Mouse (Mus musculus) lung, embryonic 16.5 days (tissue): ENCODE measurements around the gene Smoc2. TPM values are rescaled to one million over a fixed set of nuclear protein-coding genes. Genes with fewer than 3 reads are reported as not detected.

Experiments used
- ATAC-seq: fragments of 200-750 bp; cut with Nextera tagmentation; 2 replicates; pipeline ENCODE4 v1.8.0; 2017; ENCODE audit warnings: low read depth, mild to moderate bottlenecking, moderate library complexity
- H3K27ac ChIP-seq: fragments of 300-500 bp; sonication (generic); 2 replicates; pipeline ENCODE4 v1.5.1; 2014; ENCODE audit warnings: mild to moderate bottlenecking, control low read depth, low read length
- H3K27me3 ChIP-seq: fragments of 300-500 bp; sonication (generic); 2 replicates; pipeline ENCODE4 v1.6.1; 2014; ENCODE audit warnings: low read depth, low read length, mixed read lengths; ENCODE audit not compliant: control insufficient read depth, insufficient read depth
- H3K36me3 ChIP-seq: fragments of 300-500 bp; sonication (generic); 2 replicates; pipeline ENCODE4 v1.6.1; 2014; ENCODE audit warnings: low read length; ENCODE audit not compliant: control insufficient read depth, insufficient read depth
- H3K4me1 ChIP-seq: fragments of 300-500 bp; sonication (generic); replicated peaks from 2 replicates; pipeline ENCODE4 v1.6.1; 2014; ENCODE audit warnings: low read length, mixed read lengths; ENCODE audit not compliant: control insufficient read depth, insufficient read depth
- H3K4me2 ChIP-seq: fragments of 300-500 bp; sonication (generic); 2 replicates; pipeline ENCODE4 v1.6.1; 2014; ENCODE audit warnings: low read depth, low read length, control low read depth
- H3K4me3 ChIP-seq: fragments of 300-500 bp; sonication (generic); 2 replicates; pipeline ENCODE4 v1.5.1; 2014; ENCODE audit warnings: mild to moderate bottlenecking, low read length, control low read depth
- H3K9ac ChIP-seq: fragments of 300-500 bp; sonication (generic); 2 replicates; pipeline ENCODE4 v1.6.1; 2014; ENCODE audit warnings: low read length, control low read depth
- H3K9me3 ChIP-seq: fragments of 300-500 bp; sonication (generic); 2 replicates; pipeline ENCODE4 v1.6.1; 2016; ENCODE audit warnings: low read length; ENCODE audit not compliant: control insufficient read depth
- WGBS: fragments of 180-500 bp; shearing (Covaris S2); extraction: QIAGEN DNeasy Blood & Tissue Kit; methylation state at CpG from one replicate; pipeline ENCODE4 v1.1.7; 2014; 5-methylcytosine and 5-hydroxymethylcytosine counted together
- polyA plus RNA-seq: library from polyadenylated mRNA; unstranded; fragments of >200 nt; fragmentation: Nextera tagmentation; extraction: Ambion mirVana; gene quantifications from 2 replicates; pipeline ENCODE4 v1.2.1, GENCODE M21; 2015

Gene Smoc2
- polyA plus RNA-seq, 1 experiment from 2014 or later: 48.9 TPM

GRCm38 (mm10) chr17:14398650-14399424, 119.5 kb downstream of the Smoc2 start:
- 79% methylated on average over 8 of the region's 8 CpGs for WGBS
- H3K4me2 ChIP-seq: no peak overlapping the region
- no peaks in the 10 kb centered on the region for H3K9me3 ChIP-seq
- no peaks in the 10 kb centered on the region for H3K36me3 ChIP-seq
- H3K27me3 ChIP-seq: no peaks in the 10 kb centered on the region
- H3K4me1 ChIP-seq: peaks cover 12% of the 10 kb centered on the region
- H3K9ac ChIP-seq: no peak overlapping the region
- no peak overlapping the region for H3K27ac ChIP-seq
- H3K4me3 ChIP-seq: no peak overlapping the region
- ATAC-seq: no peak

DNA sequence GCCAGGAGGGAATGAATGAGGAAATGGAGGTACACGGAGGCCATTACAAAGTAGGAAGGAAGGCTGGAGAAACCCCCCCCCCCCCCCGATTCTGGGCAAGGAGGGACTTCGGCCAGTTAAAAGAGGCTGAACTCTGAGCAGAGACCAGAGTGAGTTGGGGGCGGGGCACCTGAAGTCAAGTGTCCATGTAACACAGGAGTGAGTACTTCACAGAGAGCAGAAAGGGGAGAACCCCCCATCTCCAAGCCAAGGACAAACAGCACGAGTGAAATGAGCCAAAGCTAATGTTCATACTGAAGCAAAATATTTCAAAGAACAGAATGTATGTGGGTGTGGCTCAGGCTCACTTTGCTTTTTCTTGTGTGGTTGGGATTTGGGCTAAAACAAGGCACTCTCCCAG, 121.7 kb downstream of the Smoc2 start:
- no peaks in the 10 kb centered on the region for H3K36me3 ChIP-seq
- no peak overlapping the region for H3K4me2 ChIP-seq
- no peak overlapping the region for H3K9ac ChIP-seq
- no peaks in the 10 kb centered on the region for H3K27me3 ChIP-seq
- H3K4me3 ChIP-seq: no peak overlapping the region
- H3K27ac ChIP-seq: peak overlapping the region; percentile 62; the same call in 1 of the 2 replicates
- H3K9me3 ChIP-seq: no peaks in the 10 kb centered on the region
- WGBS: 38% methylated on average over 5 of the region's 5 CpGs
- peak; percentile 80 for ATAC-seq
- H3K4me1 ChIP-seq: peaks cover 12% of the 10 kb centered on the region

DNA sequence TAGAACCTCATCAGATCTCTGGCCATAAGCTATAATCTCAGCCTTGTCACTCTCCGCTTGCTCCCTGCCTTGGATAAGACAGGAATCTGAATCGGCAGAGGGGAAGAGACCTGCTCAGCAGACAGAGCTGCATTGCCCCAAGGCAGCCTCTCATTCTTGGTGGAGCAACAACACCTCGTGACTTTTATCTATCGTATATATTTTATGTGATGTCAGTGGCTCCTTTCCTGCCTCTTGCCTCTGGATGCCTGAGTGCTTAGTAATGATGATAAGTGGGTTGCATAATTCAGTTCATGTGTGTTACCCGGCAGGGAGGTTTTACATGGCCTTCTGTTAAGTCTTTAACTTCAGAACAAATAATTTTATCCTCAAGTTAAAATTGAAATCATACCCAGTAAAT, 128.6 kb downstream of the Smoc2 start:
- Histone ChIP-seq H3K4me3 (no peak overlapping the region), H3K9ac (no peak overlapping the region), H3K27ac (no peak overlapping the region), H3K4me1 (no peaks in the 10 kb centered on the region), H3K9me3 (no peaks in the 10 kb centered on the region), H3K36me3 (no peaks in the 10 kb centered on the region), H3K4me2 (no peak overlapping the region), H3K27me3 (no peaks in the 10 kb centered on the region)
- 25% methylated on average over 5 of the region's 5 CpGs for WGBS
- peak; percentile 49; the same call in 1 of the 2 replicates for ATAC-seq

GRCm38 (mm10) chr17:14412460-14412859, 133.2 kb downstream of the Smoc2 start:
- 60% methylated on average over 2 of the region's 2 CpGs for WGBS
- no peak overlapping the region for H3K9ac ChIP-seq
- H3K27ac ChIP-seq: no peak overlapping the region
- H3K4me2 ChIP-seq: no peak overlapping the region
- H3K9me3 ChIP-seq: no peaks in the 10 kb centered on the region
- ATAC-seq: no peak
- no peak overlapping the region for H3K4me3 ChIP-seq
- H3K4me1 ChIP-seq: no peaks in the 10 kb centered on the region
- no peaks in the 10 kb centered on the region for H3K36me3 ChIP-seq
- H3K27me3 ChIP-seq: no peaks in the 10 kb centered on the region

DNA sequence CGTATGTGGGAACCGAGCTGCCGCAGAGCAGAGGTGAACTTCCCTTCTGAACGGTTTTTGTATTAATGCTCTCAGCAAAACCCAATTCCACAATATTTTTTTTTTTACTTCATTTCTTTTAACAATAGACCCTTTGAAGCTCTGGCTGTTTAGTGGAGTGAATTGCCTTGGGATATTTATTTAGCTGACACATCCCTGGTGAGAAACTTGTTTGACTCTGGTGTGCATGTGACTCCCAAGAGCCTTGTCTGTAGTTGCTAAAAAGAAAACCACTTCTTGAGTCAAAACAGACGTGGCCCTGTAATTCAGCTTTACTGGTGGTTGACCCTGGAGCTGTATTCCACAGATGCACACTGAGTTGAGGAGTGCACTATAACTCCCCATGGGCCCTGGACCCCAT, 135.2 kb downstream of the Smoc2 start:
- Histone ChIP-seq H3K9ac (no peak overlapping the region), H3K4me3 (no peak overlapping the region)

DNA sequence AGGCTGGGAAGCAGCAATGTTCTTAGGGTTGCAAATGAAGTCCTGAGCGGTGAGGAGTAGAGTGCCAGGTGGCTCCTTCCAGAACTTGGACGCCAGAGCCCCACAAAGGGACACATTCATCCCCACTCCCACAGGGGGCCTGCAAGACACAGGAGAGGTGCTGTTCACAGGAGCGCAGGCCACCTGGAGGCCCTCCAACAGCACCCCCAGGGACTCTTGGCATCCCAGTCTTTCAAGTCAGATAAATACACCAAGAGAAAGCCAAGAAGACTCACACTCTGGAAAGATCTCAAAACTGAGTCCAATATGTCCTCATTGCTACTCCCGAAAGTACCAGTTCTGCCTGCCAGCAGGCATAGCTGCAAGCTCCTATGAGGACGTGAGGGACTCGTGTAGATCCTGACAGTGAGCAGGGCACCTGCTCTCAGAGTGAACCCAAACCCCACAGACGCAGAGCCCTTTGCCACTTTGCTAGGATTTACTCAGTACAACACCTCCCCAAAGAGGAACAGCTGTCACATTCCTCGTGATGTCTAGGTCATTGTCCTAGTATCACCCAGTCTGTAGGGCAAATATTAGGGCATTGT, 141.2 kb downstream of the Smoc2 start:
- 43% methylated on average over 8 of the region's 8 CpGs for WGBS
- H3K4me3 ChIP-seq: no peak overlapping the region
- H3K27me3 ChIP-seq: no peaks in the 10 kb centered on the region
- no peaks in the 10 kb centered on the region for H3K4me1 ChIP-seq
- H3K27ac ChIP-seq: no peak overlapping the region
- H3K4me2 ChIP-seq: no peak overlapping the region
- no peak for ATAC-seq
- H3K36me3 ChIP-seq: no peaks in the 10 kb centered on the region
- no peak overlapping the region for H3K9ac ChIP-seq
- H3K9me3 ChIP-seq: no peaks in the 10 kb centered on the region

More for the DNA sequence above, 135.2 kb downstream of the Smoc2 start:
- H3K4me2 ChIP-seq: no peak overlapping the region
- no peaks in the 10 kb centered on the region for H3K4me1 ChIP-seq
- H3K27ac ChIP-seq: no peak overlapping the region
- H3K36me3 ChIP-seq: no peaks in the 10 kb centered on the region
- ATAC-seq: no peak
- 64% methylated on average over 5 of the region's 5 CpGs for WGBS
- H3K27me3 ChIP-seq: no peaks in the 10 kb centered on the region
- H3K9me3 ChIP-seq: no peaks in the 10 kb centered on the region

GRCm38 (mm10) chr17:14426481-14426880, 147.2 kb downstream of the Smoc2 start:
- ATAC-seq: no peak
- Histone ChIP-seq H3K27me3 (no peaks in the 10 kb centered on the region), H3K4me3 (no peak overlapping the region), H3K9me3 (no peaks in the 10 kb centered on the region), H3K4me2 (no peak overlapping the region), H3K4me1 (no peaks in the 10 kb centered on the region), H3K9ac (no peak overlapping the region), H3K36me3 (no peaks in the 10 kb centered on the region), H3K27ac (no peak overlapping the region)
- 38% methylated on average over 6 of the region's 6 CpGs for WGBS

GRCm38 (mm10) chr17:14434717-14435116, 155.4 kb downstream of the Smoc2 start:
- Histone ChIP-seq H3K27me3 (no peaks in the 10 kb centered on the region), H3K27ac (no peak overlapping the region), H3K9ac (no peak overlapping the region), H3K4me2 (no peak overlapping the region), H3K36me3 (no peaks in the 10 kb centered on the region), H3K4me3 (no peak overlapping the region), H3K4me1 (peaks cover 3% of the 10 kb centered on the region; the same call in 1 of the 2 replicates), H3K9me3 (no peaks in the 10 kb centered on the region)
- peak; percentile 85 for ATAC-seq
- 38% methylated on average over 4 of the region's 4 CpGs for WGBS

DNA sequence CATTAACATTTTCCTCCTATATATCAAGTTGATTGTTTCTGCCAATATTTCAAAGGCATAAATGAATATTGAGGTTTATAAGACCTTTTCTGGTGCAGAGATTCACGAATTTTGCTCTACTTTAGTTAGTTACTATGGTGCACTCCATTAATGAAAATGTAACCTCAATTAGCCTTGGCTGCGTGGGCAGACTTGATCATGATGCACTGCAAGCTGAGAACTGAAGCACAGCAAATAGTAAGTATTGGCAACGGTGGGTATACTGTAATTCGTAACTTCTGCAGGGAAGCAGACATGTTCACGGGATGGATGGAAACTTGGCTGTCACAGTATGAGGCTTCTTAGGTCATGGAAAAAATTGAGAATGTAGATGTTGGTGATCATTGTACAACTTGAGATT, 166.3 kb downstream of the Smoc2 start:
- Histone ChIP-seq H3K9me3 (no peaks in the 10 kb centered on the region), H3K27me3 (no peaks in the 10 kb centered on the region), H3K27ac (no peak overlapping the region), H3K36me3 (no peaks in the 10 kb centered on the region), H3K4me2 (no peak overlapping the region), H3K4me1 (no peaks in the 10 kb centered on the region), H3K9ac (no peak overlapping the region), H3K4me3 (no peak overlapping the region)
- WGBS: 75% methylated on average over 5 of the region's 5 CpGs
- ATAC-seq: no peak
